Mouse (Mus musculus) fibroblast of lung, adult 2 months (primary cell): ENCODE measurements around the gene Arhgef39.

Experiments
- DNase-seq: peaks from one replicate; pipeline ENCODE4 v3.0.0-alpha.2; 2011; ENCODE audit warnings: low read depth

Gene Arhgef39

DNA sequence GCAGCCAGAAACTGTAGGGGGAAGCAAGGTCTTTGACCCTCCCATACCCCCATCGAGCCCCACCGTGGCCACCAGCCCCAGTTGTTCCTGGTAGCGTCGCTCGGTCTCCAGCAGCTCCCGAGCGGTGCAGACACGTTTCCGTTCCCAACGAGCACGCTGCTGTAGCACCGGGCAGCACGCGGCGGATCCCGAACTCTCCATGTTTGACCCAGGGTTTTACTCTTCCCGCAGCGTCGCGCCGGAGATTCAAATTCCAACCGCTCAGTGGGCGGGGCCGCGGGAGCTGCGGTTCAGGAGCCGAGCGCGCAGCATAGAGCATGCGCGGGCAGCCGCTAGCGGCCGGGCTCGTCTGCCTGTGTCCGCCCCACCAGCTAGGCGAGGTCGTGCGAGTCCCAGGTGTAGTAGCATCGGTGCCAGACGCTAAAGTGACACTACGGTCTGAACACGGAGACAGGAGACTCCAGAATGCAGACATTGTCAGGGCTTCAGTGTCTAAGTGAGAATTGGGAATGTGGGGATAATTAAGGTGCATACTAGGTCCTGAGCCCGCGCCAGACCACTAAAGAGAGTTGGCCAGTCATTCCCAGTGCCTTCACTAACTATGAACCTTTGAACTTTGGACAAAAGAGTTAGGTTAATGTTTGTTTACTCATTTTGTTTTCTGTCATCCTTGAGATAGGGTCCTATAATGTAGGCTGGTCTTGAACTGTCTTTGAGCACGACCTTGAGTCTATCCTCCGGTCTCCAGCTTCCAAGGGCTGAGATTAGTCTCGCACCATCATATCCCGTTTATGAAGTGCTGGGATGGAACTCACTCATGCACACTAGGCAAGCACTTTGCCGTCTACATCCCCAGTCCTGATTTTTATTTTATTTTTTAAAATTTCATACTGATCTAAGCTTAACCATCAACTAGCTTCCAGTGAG, at the start of gene Arhgef39:
Arhgef39 (minus strand) TSS at position 289 of the 927 bp plus-strand sequence.
- DNase-seq, result no peak

DNA sequence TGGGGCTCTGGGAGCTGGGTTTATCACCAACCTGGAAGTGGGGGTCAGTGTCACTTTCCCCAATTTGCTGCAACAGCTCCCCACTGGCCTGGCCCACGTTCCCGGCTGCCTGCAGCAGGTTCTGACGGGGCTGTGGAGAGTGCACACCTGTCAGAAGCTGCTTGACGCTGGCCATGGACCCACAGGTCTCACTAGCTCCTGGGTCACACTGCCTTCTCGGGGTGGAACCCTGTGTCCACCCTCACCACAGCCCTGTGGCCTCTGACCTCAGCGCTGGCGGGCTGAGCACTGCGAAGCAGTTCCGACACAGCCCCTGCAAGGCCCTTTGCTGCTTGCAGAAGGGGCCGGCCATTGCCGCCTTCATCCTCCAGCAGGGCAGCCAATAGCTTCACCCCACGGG, 49.6 kb upstream of the Arhgef39 start:
- DNase-seq, result no peak

- no peak for DNase-seq
These were observed 47.7 kb upstream of the Arhgef39 start for GRCm38 (mm10) chr4:43547160-43547559.

- DNase-seq, result no peak
These were observed 47.0 kb upstream of the Arhgef39 start for GRCm38 (mm10) chr4:43546375-43547047.

DNA sequence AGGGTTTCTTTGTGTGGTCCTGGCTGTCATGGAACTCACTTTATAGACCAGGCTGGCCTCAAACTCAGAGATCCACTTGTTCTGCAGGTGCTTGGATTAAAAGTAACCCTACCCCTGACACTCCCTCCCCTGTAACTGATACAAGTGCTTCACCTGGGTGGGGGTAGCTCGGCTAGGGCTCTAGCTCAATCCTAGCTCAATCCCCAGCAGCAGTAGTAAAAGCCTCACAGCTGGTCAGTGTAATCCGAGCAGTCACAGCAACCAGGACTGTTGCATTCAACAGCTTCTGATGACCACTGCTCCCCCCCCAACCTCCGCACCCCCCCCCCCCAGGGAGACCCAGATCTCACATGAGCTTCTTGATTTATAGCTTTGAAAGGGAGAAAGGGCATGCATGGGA, 42.5 kb upstream of the Arhgef39 start:
- no peak for DNase-seq

- DNase-seq, result no peak
These were observed 36.5 kb upstream of the Arhgef39 start for GRCm38 (mm10) chr4:43536031-43536430.

GRCm38 (mm10) chr4:43535628-43536027, 36.1 kb upstream of the Arhgef39 start:
- DNase-seq, result no peak

DNA sequence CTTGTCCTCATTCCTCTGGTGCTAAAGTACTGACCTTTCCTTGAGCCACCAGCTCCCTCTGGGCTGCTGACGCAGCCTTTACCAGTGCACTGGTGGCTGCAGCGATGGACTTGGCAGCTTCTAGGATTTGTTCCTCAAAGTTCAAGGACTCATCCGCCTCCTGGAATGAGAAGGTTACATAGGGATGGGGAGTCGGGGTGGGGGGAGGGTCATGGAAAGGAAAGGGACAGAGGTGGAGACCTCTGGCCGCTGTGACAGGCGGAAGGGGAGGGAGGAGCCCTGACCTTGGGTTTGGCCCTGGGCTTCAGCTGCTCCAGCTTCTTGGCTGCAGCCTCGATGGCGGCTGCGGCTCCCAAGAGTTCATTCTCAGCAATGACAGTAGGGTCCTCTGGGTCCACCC, 33.8 kb upstream of the Arhgef39 start:
- DNase-seq, result no peak

DNA sequence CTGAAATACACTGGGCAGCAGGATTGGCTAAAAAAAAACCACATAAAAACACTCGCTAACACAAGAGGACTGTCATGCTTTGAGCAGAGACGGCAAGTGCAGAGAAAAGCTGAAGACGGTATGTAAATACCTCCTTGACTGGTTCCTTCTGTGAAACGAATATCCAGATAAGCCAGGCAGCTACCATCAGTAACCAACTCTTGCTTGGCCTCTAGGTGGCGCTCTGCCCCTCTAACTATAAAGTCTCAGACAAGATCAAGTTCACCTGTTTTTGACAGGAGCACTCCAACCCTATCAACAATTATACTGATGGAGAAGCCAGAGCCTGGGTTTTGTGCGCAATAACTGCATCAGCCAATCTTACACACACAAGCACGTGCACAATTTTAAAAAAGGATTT, 31.1 kb upstream of the Arhgef39 start:
- no peak for DNase-seq

- DNase-seq, result no peak
These were observed 30.6 kb upstream of the Arhgef39 start for GRCm38 (mm10) chr4:43530081-43530501.

DNA sequence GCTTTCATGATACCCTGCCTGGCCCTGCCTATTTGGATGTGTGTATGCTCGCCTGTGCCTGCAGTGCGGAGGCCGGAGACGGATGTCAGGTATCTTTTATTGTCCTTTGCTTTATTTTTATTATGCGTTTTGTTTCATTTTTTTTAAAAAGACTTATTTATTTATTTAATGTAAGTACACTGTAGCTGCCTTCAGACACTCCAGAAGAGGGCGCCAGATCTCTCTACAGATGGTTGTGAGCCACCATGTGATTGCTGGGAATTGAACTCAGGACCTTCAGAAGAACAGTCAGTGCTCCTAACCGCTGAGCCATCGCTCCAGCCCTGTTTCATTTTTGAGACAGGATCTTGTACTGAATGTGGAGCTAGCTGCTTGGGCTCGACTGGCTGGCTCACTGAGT, 29.0 kb upstream of the Arhgef39 start:
- DNase-seq, result no peak

GRCm38 (mm10) chr4:43527880-43528279, 28.4 kb upstream of the Arhgef39 start:
- no peak for DNase-seq

- DNase-seq, result no peak
These were observed 20.5 kb upstream of the Arhgef39 start for GRCm38 (mm10) chr4:43519956-43520355.

GRCm38 (mm10) chr4:43519551-43519950, 20.1 kb upstream of the Arhgef39 start:
- no peak for DNase-seq

DNA sequence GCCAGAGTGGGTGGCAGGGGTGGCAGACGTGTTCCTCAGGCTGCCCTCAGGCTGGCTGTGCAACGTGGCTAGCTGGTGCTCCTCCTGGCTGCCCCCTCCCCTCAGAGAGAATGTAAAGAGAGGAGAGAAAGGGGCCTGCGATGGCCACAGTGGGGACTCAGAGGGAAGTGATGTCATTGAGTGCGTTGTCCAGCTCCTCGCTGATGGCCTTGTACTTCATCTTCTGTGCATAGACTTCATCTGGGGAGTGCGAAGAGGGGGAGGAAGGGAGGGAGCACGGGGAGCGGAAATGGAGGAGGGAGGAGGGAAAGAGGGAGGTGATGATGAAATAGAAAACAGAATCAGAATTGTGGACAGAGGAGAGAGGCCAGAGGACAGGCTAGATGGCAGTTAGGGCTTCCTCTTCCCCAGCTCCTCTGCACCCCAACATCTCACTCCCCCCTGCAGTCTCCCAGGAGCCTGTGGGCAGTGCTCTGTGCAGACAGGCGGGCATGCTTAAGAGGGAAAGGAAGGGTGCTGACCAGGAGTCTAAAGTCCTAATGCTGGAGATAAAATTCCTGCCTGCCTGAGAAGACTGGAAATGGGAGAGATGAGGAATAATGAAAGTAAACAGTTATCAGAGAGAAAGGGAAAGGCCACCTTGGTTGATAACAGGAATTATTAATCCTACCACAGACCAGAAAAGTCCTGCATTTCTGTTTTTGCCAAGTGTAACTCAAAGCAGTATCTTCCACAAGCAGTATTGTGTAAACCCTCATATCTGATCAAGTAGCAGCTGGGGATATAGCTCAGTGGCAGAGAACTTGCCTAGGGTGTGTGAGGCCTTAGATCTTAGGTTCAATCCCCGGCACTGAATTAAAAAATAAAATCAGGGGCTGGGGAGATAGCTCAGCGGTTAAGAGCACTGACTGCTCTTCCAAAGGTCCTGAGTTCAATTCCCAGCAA, 16.5 kb upstream of the Arhgef39 start:
- no peak for DNase-seq

- no peak for DNase-seq
These were observed 14.3 kb upstream of the Arhgef39 start for GRCm38 (mm10) chr4:43513791-43514190.

DNA sequence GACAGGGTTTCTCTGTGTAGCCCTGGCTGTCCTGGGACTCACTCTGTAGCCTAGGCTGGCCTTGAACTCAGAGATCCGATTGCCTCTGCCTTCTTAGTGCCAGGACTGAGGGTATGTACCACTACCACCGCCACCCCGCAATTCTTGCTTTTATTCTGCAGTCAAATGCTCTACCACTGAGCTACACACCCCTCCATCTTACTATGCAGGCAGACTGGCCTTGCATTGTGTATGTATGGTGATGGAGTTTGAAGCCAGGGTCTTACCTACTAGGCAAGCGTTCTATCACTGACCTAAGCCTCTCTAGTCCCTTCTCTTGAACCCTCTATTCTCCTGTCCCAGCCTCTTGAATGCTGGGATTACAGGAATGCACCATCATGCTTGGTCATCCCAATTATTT, 13.8 kb upstream of the Arhgef39 start:
- DNase-seq, result no peak

DNA sequence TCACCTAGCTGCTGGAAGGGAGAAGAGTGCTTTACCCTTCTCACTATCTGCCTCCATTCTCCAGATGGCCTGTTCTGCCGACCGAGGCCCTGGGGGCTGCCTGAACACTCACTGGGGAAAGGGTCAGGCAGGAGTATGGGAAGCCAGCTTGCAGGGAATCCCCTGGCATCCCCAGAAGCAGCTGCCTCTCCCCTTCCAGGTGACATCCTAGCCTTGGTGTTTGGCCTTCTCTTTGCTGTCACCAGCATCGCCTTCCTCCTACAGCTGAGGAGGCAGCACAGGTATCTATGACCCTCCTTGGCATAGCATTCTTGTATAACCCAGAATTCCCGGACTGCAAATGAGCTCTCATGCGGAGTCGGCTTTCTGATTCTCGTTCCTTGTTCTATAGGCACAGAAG, 13.2 kb upstream of the Arhgef39 start:
- DNase-seq, result no peak

DNA sequence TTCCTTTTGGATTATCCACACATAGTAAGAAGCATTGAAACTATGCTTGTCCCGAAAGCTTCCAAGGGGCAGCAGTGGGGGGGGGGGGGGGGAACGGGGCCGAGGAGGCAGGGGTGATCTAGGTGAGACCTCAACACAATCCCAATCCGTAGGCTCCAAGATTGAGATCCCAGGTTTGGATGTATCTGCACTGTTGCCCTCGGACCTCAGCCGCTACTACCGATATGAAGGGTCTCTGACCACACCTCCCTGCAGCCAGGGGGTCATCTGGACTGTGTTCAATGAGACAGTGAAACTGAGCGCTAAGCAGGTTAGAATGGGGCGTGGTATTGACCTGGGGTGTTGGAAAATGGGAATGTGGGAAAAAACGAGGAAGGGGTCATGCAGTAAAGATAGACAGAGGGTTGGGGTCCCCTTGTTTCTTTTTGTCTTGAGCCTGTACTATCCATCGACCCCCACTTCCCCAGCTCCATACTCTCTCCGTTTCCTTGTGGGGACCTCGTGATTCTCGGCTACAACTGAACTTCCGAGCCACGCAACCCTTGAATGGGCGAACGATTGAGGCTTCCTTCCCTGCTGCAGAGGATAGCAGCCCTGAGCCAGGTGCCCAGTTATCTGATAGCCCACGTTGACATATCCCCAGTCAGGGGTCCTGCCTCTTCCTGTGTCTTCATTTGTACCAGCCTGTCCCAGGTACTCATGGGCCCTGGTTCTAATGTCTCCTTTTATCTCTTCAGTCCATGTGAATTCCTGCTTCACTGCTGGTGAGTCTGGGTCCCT, 12.4 kb upstream of the Arhgef39 start:
- DNase-seq, result no peak

DNA sequence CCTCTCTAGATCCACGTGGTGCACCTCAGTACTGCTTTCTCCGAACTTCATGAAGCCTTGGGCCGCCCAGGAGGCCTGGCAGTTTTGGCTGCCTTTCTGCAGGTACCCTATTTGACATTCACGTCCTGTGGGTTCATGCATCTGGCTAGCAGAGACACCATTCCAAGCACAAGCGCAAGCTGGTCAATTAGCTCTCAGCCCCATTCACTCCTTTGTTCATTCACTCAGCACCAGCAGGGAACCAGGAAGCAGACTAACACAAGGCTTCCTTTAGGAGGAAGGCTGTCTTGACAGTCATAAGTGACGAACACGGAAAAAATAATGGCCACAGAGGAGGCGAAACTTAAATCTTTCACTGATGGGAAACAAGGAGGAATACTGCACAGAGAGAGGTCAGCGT, 9.6 kb upstream of the Arhgef39 start:
- DNase-seq, result no peak

- no peak for DNase-seq
These were observed 9.1 kb upstream of the Arhgef39 start for GRCm38 (mm10) chr4:43508666-43508997.
